Mouse (Mus musculus): ENCODE data around the gene Tjp2. TPM values are rescaled to one million over a fixed set of nuclear protein-coding genes. Genes with fewer than 3 reads are reported as not detected.
"Not testable (repeated sequence)": the region's sequence is repeated elsewhere in the genome, so short reads cannot be mapped to it uniquely, and the experiment has no call there.

The Tjp2 gene
- polyA plus RNA-seq, 1 experiment from 2014 or later = 28.4 TPM

DNA sequence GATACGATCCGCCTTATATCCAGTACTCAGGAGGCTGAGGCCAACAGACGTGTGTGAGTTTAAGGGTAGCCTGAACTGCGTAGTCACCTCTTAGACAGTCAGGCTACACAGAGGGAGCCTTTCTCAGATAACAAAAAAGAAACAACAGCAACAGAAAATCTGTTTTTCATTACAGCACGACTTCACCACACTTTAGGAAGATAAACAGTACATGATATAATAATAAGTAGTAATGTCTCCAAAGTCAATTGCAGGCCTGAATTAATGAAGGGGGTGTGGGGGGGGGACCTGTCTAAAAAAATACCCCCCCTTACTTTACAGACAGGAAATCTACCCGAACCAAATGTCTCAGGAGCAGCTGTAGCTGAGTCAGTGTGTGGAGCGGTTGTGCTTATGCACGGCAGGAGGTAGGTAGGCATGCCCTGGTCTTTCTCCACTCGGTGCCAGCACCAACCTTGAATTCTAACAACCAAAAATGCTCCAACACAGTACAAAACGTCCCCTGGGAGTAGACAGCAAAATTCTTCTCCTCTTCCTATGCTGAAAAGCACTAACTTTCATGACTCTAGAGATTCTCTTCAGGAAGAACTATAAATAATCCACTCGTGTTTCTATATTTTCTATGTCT is 26.0 kb downstream of the Tjp2 start:
- no peak for ATAC-seq (ENCODE audit: low FRiP score, low read depth)
- Histone ChIP-seq H3K4me1 (no peaks in the 10 kb centered on the region; the same call in 1 of the 2 replicates), H3K36me3 (no peaks in the 10 kb centered on the region), H3K9me3 (0 out of 2 replicates have a peak, but pooled peaks cover 4% of the 10 kb centered on the region), H3K27ac (no peak overlapping the region), H3K27me3 (replicated peaks) (no peaks in the 10 kb centered on the region), H3K9ac (no peak overlapping the region), H3K4me2 (replicated peaks) (no peak overlapping the region), H3K4me3 (no peak overlapping the region)
- WGBS = 75% methylated on average over 11 of the region's 11 CpGs

DNA sequence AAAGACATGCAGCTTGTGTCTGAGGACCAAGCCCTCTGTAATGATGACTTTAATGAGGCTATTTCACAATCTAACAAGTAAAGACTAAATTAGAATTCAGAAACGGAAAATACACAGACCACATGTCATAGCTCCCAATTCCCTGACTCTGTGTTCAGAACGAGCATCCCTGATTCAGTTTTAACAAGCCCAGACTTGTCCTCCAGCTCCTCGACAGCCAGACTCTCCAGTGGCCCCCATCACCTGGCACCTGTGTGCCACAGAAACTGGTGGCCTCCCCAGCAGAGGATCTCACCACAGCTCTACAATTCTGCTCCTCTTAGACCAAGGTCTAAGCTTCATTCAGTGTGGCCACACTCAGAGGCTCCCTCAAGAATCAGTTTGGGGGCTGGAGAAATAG is 27.5 kb downstream of the Tjp2 start:
- WGBS = 71% methylated on average over 3 of the region's 3 CpGs

DNA sequence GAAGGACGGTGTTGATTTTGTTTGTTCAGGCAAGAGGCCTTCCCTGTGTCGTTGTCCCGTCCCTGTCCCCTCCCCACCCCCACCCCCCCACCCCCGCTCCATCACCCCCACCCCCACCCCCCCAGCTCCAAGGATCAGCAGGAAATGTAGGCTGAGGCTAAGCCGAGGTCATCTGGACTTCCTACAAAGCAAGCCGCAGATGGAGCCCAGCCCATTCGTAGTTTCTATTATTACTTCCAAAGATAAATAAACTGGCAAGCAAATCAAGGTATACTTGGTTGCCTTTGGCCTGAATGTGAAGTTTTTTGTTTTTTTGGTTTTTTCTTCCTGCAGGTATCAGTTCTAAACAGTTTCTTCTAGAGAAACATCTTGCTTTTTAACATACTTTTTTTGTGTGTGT is 29.6 kb downstream of the Tjp2 start:
- no peak overlapping the region for H3K9ac ChIP-seq
- 0 out of 2 replicates have a peak, but pooled peaks cover 4% of the 10 kb centered on the region for H3K9me3 ChIP-seq
- no peak overlapping the region for H3K27ac ChIP-seq
- H3K4me2 ChIP-seq (replicated peaks) = no peak overlapping the region
- H3K4me3 ChIP-seq = no peak overlapping the region
- WGBS = 76% methylated on average over 7 of the region's 7 CpGs
- H3K4me1 ChIP-seq = no peaks in the 10 kb centered on the region; the same call in 1 of the 2 replicates
- H3K27me3 ChIP-seq (replicated peaks) = no peaks in the 10 kb centered on the region
- no peak for ATAC-seq (ENCODE audit: low FRiP score, low read depth)
- H3K36me3 ChIP-seq = no peaks in the 10 kb centered on the region

More for the DNA sequence above, 27.5 kb downstream of the Tjp2 start:
- 0 out of 2 replicates have a peak, but pooled peaks cover 4% of the 10 kb centered on the region for H3K9me3 ChIP-seq
- no peak for ATAC-seq (ENCODE audit: low FRiP score, low read depth)
- no peaks in the 10 kb centered on the region; the same call in 1 of the 2 replicates for H3K4me1 ChIP-seq
- no peak overlapping the region for H3K4me3 ChIP-seq
- no peak overlapping the region for H3K27ac ChIP-seq
- no peaks in the 10 kb centered on the region for H3K27me3 ChIP-seq (replicated peaks)
- no peak overlapping the region for H3K9ac ChIP-seq
- no peaks in the 10 kb centered on the region for H3K36me3 ChIP-seq
- no peak overlapping the region for H3K4me2 ChIP-seq (replicated peaks)

DNA sequence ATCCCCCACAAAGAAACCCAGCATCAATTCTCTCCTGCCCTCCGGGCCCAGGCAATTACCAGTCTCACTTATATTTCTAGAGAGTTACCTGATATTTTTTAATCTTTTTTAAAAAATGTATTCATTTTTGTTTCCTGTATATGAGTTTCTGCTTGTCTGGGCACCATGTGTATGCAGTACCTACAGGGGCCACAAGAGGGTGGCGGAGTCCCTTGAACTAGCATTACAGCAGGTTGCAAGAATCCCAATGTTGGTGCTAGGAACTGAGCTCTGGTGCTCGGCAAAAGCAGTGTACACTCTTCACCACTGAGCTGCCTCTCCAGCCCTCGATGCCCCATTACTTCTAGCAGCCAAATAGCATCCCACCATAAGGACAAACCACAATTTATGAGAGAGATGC is 30.6 kb downstream of the Tjp2 start:
- Histone ChIP-seq H3K27me3 (replicated peaks) (no peaks in the 10 kb centered on the region), H3K9me3 (0 out of 2 replicates have a peak, but pooled peaks cover 4% of the 10 kb centered on the region), H3K4me1 (no peaks in the 10 kb centered on the region), H3K4me2 (replicated peaks) (no peak overlapping the region), H3K4me3 (no peak overlapping the region), H3K36me3 (no peaks in the 10 kb centered on the region), H3K9ac (no peak overlapping the region), H3K27ac (no peak overlapping the region)
- ATAC-seq (ENCODE audit: low FRiP score, low read depth) = no peak
- WGBS = 95% methylated on average over 4 of the region's 4 CpGs

DNA sequence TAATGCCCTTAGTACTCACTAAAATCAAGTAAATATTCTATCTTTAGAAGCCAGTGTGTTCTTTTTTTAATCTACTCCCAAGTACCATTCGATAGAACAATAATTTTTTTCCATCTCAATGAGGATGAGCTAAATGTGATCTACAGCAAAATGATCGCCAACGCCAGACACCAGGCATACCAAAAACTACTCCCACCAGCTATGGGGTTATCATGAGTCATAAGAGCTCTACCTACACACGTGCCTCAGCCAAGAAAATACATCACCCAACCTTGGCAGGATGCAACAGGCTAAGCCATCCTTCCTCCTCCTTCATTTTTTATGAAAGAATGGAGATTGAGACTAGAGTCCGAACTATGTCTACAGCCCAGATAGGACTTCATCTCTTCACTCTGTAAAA is 31.9 kb downstream of the Tjp2 start:
- WGBS = 92% methylated on average over 5 of the region's 5 CpGs
- no peak overlapping the region for H3K4me2 ChIP-seq (replicated peaks)

DNA sequence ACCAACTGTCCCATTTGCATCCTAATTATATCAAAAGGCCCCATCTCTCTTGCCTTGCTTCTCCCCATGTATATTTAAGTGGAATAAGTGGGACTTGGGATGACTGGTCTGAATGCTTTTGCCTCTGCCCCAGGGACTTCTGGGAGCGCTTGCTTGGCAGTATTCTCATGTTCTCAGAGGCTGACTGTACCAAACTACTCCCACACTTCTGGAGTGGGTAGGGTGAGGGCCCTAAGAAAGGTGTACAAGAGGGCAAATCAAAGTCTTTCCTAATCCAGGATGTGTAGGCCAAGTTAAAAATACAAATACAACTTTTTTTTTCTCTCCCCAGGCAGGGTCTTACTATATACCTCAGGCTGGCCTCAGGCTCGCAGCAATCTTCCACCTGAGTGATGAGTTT is 37.0 kb downstream of the Tjp2 start:
- H3K27ac ChIP-seq = no peak overlapping the region
- 89% methylated on average over 2 of the region's 2 CpGs for WGBS

More for the DNA sequence above, 31.9 kb downstream of the Tjp2 start:
- Histone ChIP-seq H3K27ac (no peak overlapping the region), H3K36me3 (no peaks in the 10 kb centered on the region), H3K9me3 (0 out of 2 replicates have a peak, but pooled peaks cover 4% of the 10 kb centered on the region), H3K9ac (no peak overlapping the region), H3K27me3 (replicated peaks) (no peaks in the 10 kb centered on the region), H3K4me3 (no peak overlapping the region), H3K4me1 (no peaks in the 10 kb centered on the region)
- no peak for ATAC-seq (ENCODE audit: low FRiP score, low read depth)

DNA sequence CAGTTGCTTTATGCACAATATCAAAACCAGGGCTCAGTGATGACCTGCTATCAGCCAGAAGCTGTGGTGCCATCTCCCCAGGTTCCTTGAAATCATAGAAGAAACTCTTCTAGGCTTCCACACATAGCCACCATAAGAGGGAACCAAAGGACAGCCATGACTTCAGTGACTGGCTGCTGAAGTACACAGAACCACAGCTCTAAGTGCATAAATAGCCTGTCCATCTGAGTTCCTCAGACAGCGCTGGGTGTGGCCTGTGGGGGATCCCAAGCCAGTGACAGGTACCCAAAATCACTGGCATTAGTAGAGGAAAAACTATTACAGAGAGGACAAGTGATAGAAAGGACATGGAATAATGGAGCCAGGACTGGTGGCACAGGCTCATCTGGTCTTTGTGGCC is 37.5 kb downstream of the Tjp2 start:
- not testable (repeated sequence) for H3K4me1 ChIP-seq; H3K27me3 ChIP-seq (replicated peaks); H3K36me3 ChIP-seq; H3K4me3 ChIP-seq; H3K9me3 ChIP-seq; H3K9ac ChIP-seq; H3K4me2 ChIP-seq (replicated peaks); H3K27ac ChIP-seq; ATAC-seq (ENCODE audit: low FRiP score, low read depth)
- WGBS = 93% methylated on average over 1 of the region's 1 CpGs

More for the DNA sequence above, 37.0 kb downstream of the Tjp2 start:
- H3K4me2 ChIP-seq (replicated peaks) = no peak overlapping the region
- no peaks in the 10 kb centered on the region for H3K4me1 ChIP-seq
- H3K9ac ChIP-seq = no peak overlapping the region
- no peak for ATAC-seq (ENCODE audit: low FRiP score, low read depth)
- H3K36me3 ChIP-seq = no peaks in the 10 kb centered on the region
- H3K27me3 ChIP-seq (replicated peaks) = no peaks in the 10 kb centered on the region
- no peaks in the 10 kb centered on the region for H3K9me3 ChIP-seq
- H3K4me3 ChIP-seq = no peak overlapping the region

DNA sequence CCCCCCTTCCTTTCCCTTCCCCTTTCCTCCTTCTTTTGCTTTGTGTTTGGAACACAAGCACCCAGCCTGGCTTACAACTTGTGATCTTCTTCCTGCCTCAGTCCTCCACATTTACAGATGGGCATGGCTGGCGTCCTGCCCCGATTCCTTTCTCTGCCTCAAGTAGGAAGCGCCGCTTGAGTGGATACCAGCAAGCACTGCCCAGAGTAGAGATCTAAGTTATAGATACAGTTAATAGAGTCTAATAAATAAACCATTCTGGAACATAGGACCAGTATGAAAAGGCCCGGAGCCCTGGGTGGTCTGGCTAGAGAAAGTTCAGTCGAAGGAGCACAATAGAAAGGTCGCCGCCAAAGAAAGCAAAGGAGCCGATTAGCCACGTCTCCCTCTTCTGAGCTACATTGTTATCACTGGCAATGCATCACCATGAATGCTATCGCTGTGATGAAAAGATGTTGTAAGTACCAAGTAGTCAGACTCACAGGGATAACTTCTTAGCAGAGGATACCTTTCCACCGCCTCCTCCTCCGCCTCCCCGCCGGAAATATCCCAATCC is 41.1 kb downstream of the Tjp2 start:
- H3K4me3 ChIP-seq = no peak overlapping the region
- H3K9ac ChIP-seq = no peak overlapping the region
- no peak for ATAC-seq (ENCODE audit: low FRiP score, low read depth)
- H3K27ac ChIP-seq = no peak overlapping the region
- no peaks in the 10 kb centered on the region for H3K9me3 ChIP-seq
- no peaks in the 10 kb centered on the region for H3K27me3 ChIP-seq (replicated peaks)
- no peaks in the 10 kb centered on the region for H3K4me1 ChIP-seq
- no peaks in the 10 kb centered on the region for H3K36me3 ChIP-seq
- no peak overlapping the region for H3K4me2 ChIP-seq (replicated peaks)
- 64% methylated on average over 15 of the region's 15 CpGs for WGBS

DNA sequence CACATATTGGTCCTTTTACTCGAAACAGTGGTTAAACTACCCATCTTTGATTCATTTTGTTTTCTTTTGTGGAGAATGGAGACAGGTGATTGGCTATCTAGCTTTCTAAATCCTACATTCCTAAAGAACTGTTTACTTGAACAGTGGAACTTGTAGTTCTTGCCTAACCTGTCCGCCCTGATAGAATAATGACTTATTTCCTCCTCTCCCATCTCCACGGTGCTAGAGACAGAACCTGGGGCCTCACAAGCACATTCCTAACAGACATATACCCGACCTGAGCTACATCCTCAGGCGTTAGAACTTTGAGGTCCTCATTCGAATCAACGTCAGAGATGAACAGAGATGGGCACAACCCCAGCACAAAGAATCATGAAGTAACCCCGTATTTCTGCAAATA is 44.4 kb downstream of the Tjp2 start:
- Histone ChIP-seq H3K36me3 (no peaks in the 10 kb centered on the region), H3K27ac (no peak overlapping the region), H3K9ac (no peak overlapping the region), H3K4me1 (no peaks in the 10 kb centered on the region), H3K9me3 (no peaks in the 10 kb centered on the region), H3K27me3 (replicated peaks) (no peaks in the 10 kb centered on the region), H3K4me3 (no peak overlapping the region), H3K4me2 (replicated peaks) (no peak overlapping the region)
- ATAC-seq (ENCODE audit: low FRiP score, low read depth) = no peak
- 80% methylated on average over 8 of the region's 8 CpGs for whole genome bisulfite sequencing

DNA sequence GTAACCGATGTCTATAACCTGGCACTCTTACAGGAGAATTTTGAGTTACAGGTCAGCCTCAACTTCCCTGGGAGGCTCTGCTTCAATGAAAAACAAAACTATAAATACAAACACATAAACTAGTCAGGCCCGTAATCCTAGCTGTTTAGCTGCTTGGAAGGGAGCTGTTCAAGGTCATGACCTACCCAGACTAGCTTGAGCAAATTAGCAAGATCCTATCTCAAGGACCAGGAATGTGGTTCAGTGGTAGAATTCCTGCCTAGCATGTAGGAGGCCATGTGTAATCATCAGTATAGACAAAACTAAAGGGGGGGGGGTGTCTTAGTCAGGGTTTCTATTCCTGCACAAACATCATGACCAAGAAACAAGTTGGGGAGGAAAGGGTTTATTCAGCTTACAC is 46.7 kb downstream of the Tjp2 start:
- no peak for ATAC-seq (ENCODE audit: low FRiP score, low read depth)
- no peaks in the 10 kb centered on the region for H3K9me3 ChIP-seq
- H3K27me3 ChIP-seq (replicated peaks) = no peaks in the 10 kb centered on the region
- H3K4me3 ChIP-seq = no peak overlapping the region
- no peaks in the 10 kb centered on the region for H3K36me3 ChIP-seq
- H3K9ac ChIP-seq = no peak overlapping the region
- H3K27ac ChIP-seq = no peak overlapping the region
- H3K4me1 ChIP-seq = peaks cover 12% of the 10 kb centered on the region
- 88% methylated on average over 2 of the region's 2 CpGs for WGBS
- H3K4me2 ChIP-seq (replicated peaks) = no peak overlapping the region

DNA sequence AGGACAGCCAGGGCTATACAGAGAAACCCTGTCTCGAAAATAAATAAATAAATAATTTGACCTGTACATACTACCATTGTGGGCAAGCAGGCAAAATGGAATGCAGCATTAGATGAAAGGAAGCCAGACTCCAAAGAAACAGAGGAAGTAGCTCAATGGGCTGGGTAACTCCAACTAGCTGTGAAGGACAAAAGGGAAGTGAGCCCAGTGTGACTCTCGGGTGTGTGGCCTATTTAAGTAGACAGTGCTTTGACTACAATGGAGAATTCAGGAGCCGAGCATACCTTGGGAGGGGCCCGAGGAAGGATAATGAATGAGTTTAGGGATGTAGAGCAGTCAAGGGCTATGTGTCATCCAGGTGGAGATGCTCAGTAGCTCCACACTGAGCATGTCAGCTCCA is 48.1 kb downstream of the Tjp2 start:
- H3K9me3 ChIP-seq = no peaks in the 10 kb centered on the region
- no peak for ATAC-seq (ENCODE audit: low FRiP score, low read depth)
- H3K4me3 ChIP-seq = no peak overlapping the region
- H3K4me2 ChIP-seq (replicated peaks) = no peak overlapping the region
- no peak overlapping the region for H3K27ac ChIP-seq
- WGBS = 82% methylated on average over 4 of the region's 4 CpGs
- no peaks in the 10 kb centered on the region for H3K27me3 ChIP-seq (replicated peaks)
- no peaks in the 10 kb centered on the region for H3K36me3 ChIP-seq
- no peak overlapping the region for H3K9ac ChIP-seq
- H3K4me1 ChIP-seq = peaks cover 18% of the 10 kb centered on the region

DNA sequence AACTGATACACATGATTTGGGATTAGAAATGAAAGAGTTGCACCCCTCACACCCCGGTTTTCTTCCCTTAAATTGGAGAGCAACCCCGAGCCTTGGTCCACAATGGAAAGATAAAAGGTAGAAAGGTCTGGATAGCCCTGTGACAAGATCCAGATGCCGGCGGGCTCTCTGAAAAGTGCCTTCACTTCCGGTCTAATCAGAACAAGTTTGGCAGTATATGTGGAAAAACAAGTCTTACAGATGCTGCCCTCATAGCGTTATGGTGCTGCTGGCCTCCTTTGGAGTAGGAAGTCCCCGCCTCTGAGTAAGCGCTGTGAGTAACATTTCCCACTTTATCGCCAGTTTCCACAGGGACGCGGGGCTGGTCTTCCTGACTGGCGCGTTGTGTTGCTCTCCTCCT is 49.9 kb downstream of the Tjp2 start:
- peak overlapping the region; percentile 75 for H3K4me2 ChIP-seq (replicated peaks)
- 13% methylated on average over 13 of the region's 13 CpGs for WGBS
- ATAC-seq (ENCODE audit: low FRiP score, low read depth) = no peak
- H3K9ac ChIP-seq = no peak overlapping the region
- no peaks in the 10 kb centered on the region for H3K36me3 ChIP-seq
- H3K4me3 ChIP-seq = peak overlapping the region; percentile 74; the same call in 1 of the 2 replicates
- H3K4me1 ChIP-seq = peaks cover 18% of the 10 kb centered on the region
- no peak overlapping the region for H3K27ac ChIP-seq
- no peaks in the 10 kb centered on the region for H3K9me3 ChIP-seq
- H3K27me3 ChIP-seq (replicated peaks) = no peaks in the 10 kb centered on the region

Data from neural tube, embryonic 12.5 days (tissue).